Comparison of ENCODE assay signal across 8 mouse cellular contexts in genomic region chr6:30302781-30303631, GRCm38 (mm10). TPM values are rescaled to one million over a fixed set of nuclear protein-coding genes. Genes with fewer than 3 reads are reported as not detected.
DNase-seq lines count a peak whose midpoint lies in the region; ATAC-seq and TF ChIP-seq lines count a peak whose summit lies in the region.

No protein-coding gene starts in this region.

- no peaks in the 10 kb centered on the region for H3K36me3 ChIP-seq in intestine, postnatal 0 days (ENCODE audit: control insufficient read depth, insufficient read depth)
- no peaks in the 10 kb centered on the region for H3K36me3 ChIP-seq in liver, embryonic 11.5 days (ENCODE audit: control insufficient read depth, insufficient read depth, low read length)
- H3K36me3 ChIP-seq in neural tube, embryonic 11.5 days (ENCODE audit: control insufficient read depth, insufficient read depth, low read length): no peaks in the 10 kb centered on the region

- 2% methylated on average over 11 of the region's 11 CpGs for WGBS in intestine, postnatal 0 days
- WGBS in liver, embryonic 11.5 days: 2% methylated on average over 11 of the region's 11 CpGs
- 0% methylated on average over 11 of the region's 11 CpGs for WGBS in neural tube, embryonic 11.5 days

- H3K9ac ChIP-seq in intestine, postnatal 0 days (ENCODE audit: low read depth, low read length): peak overlapping the region; percentile 81
- peak overlapping the region; percentile 79 for H3K9ac ChIP-seq in liver, embryonic 11.5 days (ENCODE audit: low read depth, low read length)
- H3K9ac ChIP-seq in neural tube, embryonic 11.5 days (ENCODE audit: low read length): peak overlapping the region; percentile 77

- DNase-seq in left cerebral cortex, adult 18-20 months (ENCODE audit: low spot score in 2 of 2): peak; percentile 9 to 21
- DNase-seq in left cerebral cortex, adult 11 months (ENCODE audit: low spot score): no peak
- DNase-seq in cerebellum, postnatal 36 days: peak; percentile 15 to 18
- peak; percentile 54 for DNase-seq in gastrocnemius, postnatal 25 days
- peak; percentile 41 for DNase-seq in liver, embryonic 11.5 days (ENCODE audit: low spot score)
- DNase-seq in neural tube, embryonic 11.5 days (ENCODE audit: low spot score): peak; percentile 47
- peak; percentile 43 to 64 for DNase-seq in thymus, adult 18-20 months

- peak overlapping the region; percentile 76 for H3K4me2 ChIP-seq in intestine, postnatal 0 days (replicated peaks; ENCODE audit: low read depth)
- H3K4me2 ChIP-seq in liver, embryonic 11.5 days: peak overlapping the region; percentile 61
- H3K4me2 ChIP-seq in neural tube, embryonic 11.5 days (ENCODE audit: low read depth): peak overlapping the region; percentile 78

- no peak for TF ChIP-seq CTCF in intestine, postnatal 0 days (IDR thresholded peaks at IDR 0.05; ENCODE audit: low read depth)

- H3K9me3 ChIP-seq in intestine, postnatal 0 days (ENCODE audit: control insufficient read depth): no peaks in the 10 kb centered on the region
- H3K9me3 ChIP-seq in liver, embryonic 11.5 days (ENCODE audit: control insufficient read depth, low read length): no peaks in the 10 kb centered on the region
- no peaks in the 10 kb centered on the region for H3K9me3 ChIP-seq in neural tube, embryonic 11.5 days (ENCODE audit: control insufficient read depth, low read length)

- H3K27me3 ChIP-seq in intestine, postnatal 0 days (replicated peaks; ENCODE audit: control insufficient read depth, insufficient read depth, low read length): no peaks in the 10 kb centered on the region
- no peaks in the 10 kb centered on the region for H3K27me3 ChIP-seq in liver, embryonic 11.5 days (replicated peaks; ENCODE audit: control insufficient read depth, insufficient read depth, low read length)
- H3K27me3 ChIP-seq in neural tube, embryonic 11.5 days (ENCODE audit: control insufficient read depth, insufficient read depth, low read length): no peaks in the 10 kb centered on the region

- peak overlapping the region; percentile 79 for H3K4me3 ChIP-seq in intestine, postnatal 0 days (ENCODE audit: low read depth, low read length)
- peak overlapping the region; percentile 68 for H3K4me3 ChIP-seq in liver, embryonic 11.5 days (ENCODE audit: low read depth, low read length)
- H3K4me3 ChIP-seq in neural tube, embryonic 11.5 days (ENCODE audit: low read depth, low read length): peak overlapping the region; percentile 69

- H3K4me1 ChIP-seq in intestine, postnatal 0 days (replicated peaks; ENCODE audit: control insufficient read depth, insufficient read depth, low read length): peaks cover 15% of the 10 kb centered on the region; the same call in 1 of the 2 replicates
- peaks cover 42% of the 10 kb centered on the region for H3K4me1 ChIP-seq in liver, embryonic 11.5 days (replicated peaks; ENCODE audit: control insufficient read depth, insufficient read depth, low read length)
- H3K4me1 ChIP-seq in neural tube, embryonic 11.5 days (ENCODE audit: control insufficient read depth, insufficient read depth, low read length): peaks cover 13% of the 10 kb centered on the region

- no peak for ATAC-seq in intestine, postnatal 0 days
- no peak for ATAC-seq in liver, embryonic 11.5 days (replicated peaks; ENCODE audit: low FRiP score)
- no peak for ATAC-seq in neural tube, embryonic 11.5 days (ENCODE audit: insufficient read depth, low FRiP score, low TSS enrichment)

- H3K27ac ChIP-seq in intestine, postnatal 0 days (ENCODE audit: low read depth, low read length): peak overlapping the region; percentile 95
- H3K27ac ChIP-seq in liver, embryonic 11.5 days (ENCODE audit: low read depth, low read length): no peak overlapping the region
- peak overlapping the region; percentile 83 for H3K27ac ChIP-seq in neural tube, embryonic 11.5 days (ENCODE audit: low read depth, low read length)

RNA-seq across cellular contexts. Expression of gene Ube2h, which starts 1.3 kb away (rescaled TPM):
- total RNA-seq in left cerebral cortex, adult 18-20 months (2021): 10 to 100 TPM; 88.6 to 92.2 TPM
- total RNA-seq in gastrocnemius, postnatal 25 days (2021): 10 to 100 TPM; 50.4 to 62.2 TPM
- polyA plus RNA-seq in intestine, postnatal 0 days (2015; fragmentation: Nextera tagmentation; extraction: Ambion mirVana): 18.6 and 21.1 TPM in 2 replicates
- polyA plus RNA-seq in liver, embryonic 11.5 days (2014; fragmentation: Nextera tagmentation; extraction: Ambion mirVana): 21.6 and 22.5 TPM in 2 replicates
- 51.7 and 52.8 TPM in 2 replicates for polyA plus RNA-seq in neural tube, embryonic 11.5 days (2014; fragmentation: Nextera tagmentation; extraction: Ambion mirVana)
